Mouse (Mus musculus) heart, embryonic 11.5 days (tissue): ENCODE data around the gene Cacna2d3. TPM values are rescaled to one million over a fixed set of nuclear protein-coding genes. Genes with fewer than 3 reads are reported as not detected.

Experiments used
- ATAC-seq: fragments of 200-750 bp; cut with Nextera tagmentation; replicated peaks from 2 replicates; pipeline ENCODE4 v1.8.0; 2017; ENCODE audit warnings: moderate library complexity; ENCODE audit not compliant: insufficient number of reproducible peaks, low FRiP score, low TSS enrichment
- H3K27ac ChIP-seq: fragments of 300-500 bp; sonication (generic); 2 replicates; pipeline ENCODE4 v1.5.1; 2014; ENCODE audit warnings: mild to moderate bottlenecking, low read depth, low read length
- H3K27me3 ChIP-seq: fragments of 300-500 bp; sonication (generic); 2 replicates; pipeline ENCODE4 v1.6.1; 2014; ENCODE audit warnings: mild to moderate bottlenecking, low read length, mixed read lengths; ENCODE audit not compliant: control insufficient read depth, insufficient read depth
- H3K36me3 ChIP-seq: fragments of 300-500 bp; sonication (generic); 2 replicates; pipeline ENCODE4 v1.6.1; 2014; ENCODE audit warnings: mild to moderate bottlenecking, low read length, moderate library complexity, mixed read lengths; ENCODE audit not compliant: control insufficient read depth, insufficient read depth
- H3K4me1 ChIP-seq: fragments of 300-500 bp; sonication (generic); 2 replicates; pipeline ENCODE4 v1.6.1; 2014; ENCODE audit warnings: low read length; ENCODE audit not compliant: control insufficient read depth, insufficient read depth
- H3K4me2 ChIP-seq: fragments of 300-500 bp; sonication (generic); 2 replicates; pipeline ENCODE4 v1.6.1; 2014; ENCODE audit warnings: mild to moderate bottlenecking, moderate library complexity
- H3K4me3 ChIP-seq: fragments of 300-500 bp; sonication (generic); 2 replicates; pipeline ENCODE4 v1.5.1; 2014; ENCODE audit warnings: low read depth, low read length
- H3K9ac ChIP-seq: fragments of 300-500 bp; sonication (generic); 2 replicates; pipeline ENCODE4 v1.6.1; 2014; ENCODE audit warnings: mild to moderate bottlenecking, low read depth, low read length, moderate library complexity
- H3K9me3 ChIP-seq: fragments of 300-500 bp; sonication (generic); replicated peaks from 2 replicates; pipeline ENCODE4 v1.6.1; 2016; ENCODE audit warnings: low read length; ENCODE audit not compliant: control insufficient read depth
- WGBS: fragments of 180-500 bp; shearing (Covaris S2); extraction: QIAGEN DNeasy Blood & Tissue Kit; methylation state at CpG from one replicate; pipeline ENCODE4 v1.1.7; 2014; ENCODE audit not compliant: insufficient replicate concordance; 5-methylcytosine and 5-hydroxymethylcytosine counted together
- polyA plus RNA-seq: library from polyadenylated mRNA; unstranded; fragments of >200 nt; fragmentation: Nextera tagmentation; extraction: Ambion mirVana; gene quantifications from 2 replicates; pipeline ENCODE4 v1.2.1, GENCODE M21; 2014

Gene Cacna2d3
- polyA plus RNA-seq, 1 experiment from 2014 or later, result 2.6 TPM

- no peak for ATAC-seq
Observed at GRCm38 (mm10) chr14:29498546-29499290, 222.9 kb downstream of the Cacna2d3 start.

GRCm38 (mm10) chr14:29496552-29496951 lies 225.1 kb downstream of the Cacna2d3 start:
- Histone ChIP-seq H3K9ac (no peak overlapping the region), H3K27me3 (no peaks in the 10 kb centered on the region), H3K4me3 (no peak overlapping the region), H3K4me1 (no peaks in the 10 kb centered on the region), H3K4me2 (no peak overlapping the region), H3K27ac (no peak overlapping the region), H3K9me3 (no peaks in the 10 kb centered on the region), H3K36me3 (no peaks in the 10 kb centered on the region)
- no peak for ATAC-seq
- 80% methylated on average over 3 of the region's 3 CpGs for WGBS

More at GRCm38 (mm10) chr14:29498546-29499290, 222.9 kb downstream of the Cacna2d3 start:
- Histone ChIP-seq H3K4me1 (no peaks in the 10 kb centered on the region), H3K4me2 (no peak overlapping the region), H3K9me3 (no peaks in the 10 kb centered on the region), H3K27ac (no peak overlapping the region), H3K27me3 (no peaks in the 10 kb centered on the region), H3K4me3 (no peak overlapping the region), H3K36me3 (no peaks in the 10 kb centered on the region), H3K9ac (no peak overlapping the region)
- 72% methylated on average over 8 of the region's 8 CpGs for WGBS

- Histone ChIP-seq H3K4me1 (no peaks in the 10 kb centered on the region), H3K9ac (no peak overlapping the region), H3K4me3 (no peak overlapping the region), H3K9me3 (no peaks in the 10 kb centered on the region), H3K4me2 (no peak overlapping the region), H3K36me3 (no peaks in the 10 kb centered on the region), H3K27ac (no peak overlapping the region), H3K27me3 (no peaks in the 10 kb centered on the region)
- no peak for ATAC-seq
- 58% methylated on average over 1 of the region's 1 CpGs for WGBS
Observed at GRCm38 (mm10) chr14:29491786-29492185, 229.9 kb downstream of the Cacna2d3 start.

GRCm38 (mm10) chr14:29485416-29485815 lies 236.2 kb downstream of the Cacna2d3 start:
- H3K4me3 ChIP-seq, result no peak overlapping the region
- no peak overlapping the region for H3K9ac ChIP-seq
- no peaks in the 10 kb centered on the region for H3K36me3 ChIP-seq
- no peak overlapping the region for H3K27ac ChIP-seq
- no peaks in the 10 kb centered on the region for H3K4me1 ChIP-seq
- WGBS, result 79% methylated on average over 1 of the region's 1 CpGs
- no peaks in the 10 kb centered on the region for H3K27me3 ChIP-seq
- H3K4me2 ChIP-seq, result no peak overlapping the region
- ATAC-seq, result no peak
- H3K9me3 ChIP-seq, result no peaks in the 10 kb centered on the region

GRCm38 (mm10) chr14:29478403-29478983 lies 243.2 kb downstream of the Cacna2d3 start:
- ATAC-seq, result no peak
- Histone ChIP-seq H3K9me3 (no peaks in the 10 kb centered on the region), H3K27me3 (no peaks in the 10 kb centered on the region), H3K4me2 (no peak overlapping the region), H3K36me3 (no peaks in the 10 kb centered on the region), H3K4me1 (no peaks in the 10 kb centered on the region), H3K9ac (no peak overlapping the region), H3K4me3 (no peak overlapping the region), H3K27ac (no peak overlapping the region)
- 70% methylated on average over 6 of the region's 6 CpGs for WGBS

- no peak overlapping the region for H3K4me2 ChIP-seq
- H3K27me3 ChIP-seq, result no peaks in the 10 kb centered on the region
- no peak overlapping the region for H3K9ac ChIP-seq
- no peak overlapping the region for H3K4me3 ChIP-seq
- 81% methylated on average over 2 of the region's 2 CpGs for WGBS
- H3K9me3 ChIP-seq, result no peaks in the 10 kb centered on the region
- ATAC-seq, result no peak
- no peaks in the 10 kb centered on the region for H3K4me1 ChIP-seq
- no peaks in the 10 kb centered on the region for H3K36me3 ChIP-seq
- no peak overlapping the region for H3K27ac ChIP-seq
Observed at GRCm38 (mm10) chr14:29464277-29464676, 257.4 kb downstream of the Cacna2d3 start.

- no peaks in the 10 kb centered on the region for H3K9me3 ChIP-seq
- no peak overlapping the region for H3K27ac ChIP-seq
- no peaks in the 10 kb centered on the region for H3K27me3 ChIP-seq
- H3K4me2 ChIP-seq, result no peak overlapping the region
- H3K4me3 ChIP-seq, result no peak overlapping the region
- H3K36me3 ChIP-seq, result no peaks in the 10 kb centered on the region
- no peak overlapping the region for H3K9ac ChIP-seq
- H3K4me1 ChIP-seq, result no peaks in the 10 kb centered on the region
- 90% methylated on average over 3 of the region's 3 CpGs for WGBS
- ATAC-seq, result no peak
Observed at GRCm38 (mm10) chr14:29449203-29449602, 272.5 kb downstream of the Cacna2d3 start.

- Histone ChIP-seq H3K27me3 (no peaks in the 10 kb centered on the region), H3K4me1 (peaks cover 5% of the 10 kb centered on the region), H3K27ac (no peak overlapping the region), H3K9ac (no peak overlapping the region), H3K4me3 (no peak overlapping the region), H3K4me2 (no peak overlapping the region), H3K36me3 (no peaks in the 10 kb centered on the region), H3K9me3 (no peaks in the 10 kb centered on the region)
- ATAC-seq, result no peak
- 33% methylated on average over 15 of the region's 15 CpGs for WGBS
Observed at GRCm38 (mm10) chr14:29443091-29444026, 278.3 kb downstream of the Cacna2d3 start.
